Mouse (Mus musculus): ENCODE results near the gene Pdzk1.

- TF ChIP-seq CTCF (IDR thresholded peaks at IDR 0.05; ENCODE audit: insufficient read depth, low read depth, low read length) (no peak), POLR2A (IDR thresholded peaks at IDR 0.05; ENCODE audit: insufficient read depth, low read depth, low read length) (no peak)
These were observed 26.9 kb upstream of the Pdzk1 start for GRCm38 (mm10) chr3:96802214-96802613.
